11 mouse cellular contexts compared by ENCODE assay signal in genomic region chr1:136577890-136578663, GRCm38 (mm10). TPM values are rescaled to one million over a fixed set of nuclear protein-coding genes. Genes with fewer than 3 reads are reported as not detected.
DNase-seq lines count a peak whose midpoint lies in the region; ATAC-seq and TF ChIP-seq lines count a peak whose summit lies in the region.
"Had no signal": no experiment of that assay in that cellular context is flagged by ENCODE, and none has a peak within 500 bp of the region (broad histone marks: within the 10 kb centered on the region; RNA-seq: fewer than 3 reads in every experiment).

No protein-coding gene starts in this region.

- peaks cover 8% of the 10 kb centered on the region for H3K4me1 ChIP-seq in hindbrain, embryonic 12.5 days
- no peaks in the 10 kb centered on the region for H3K4me1 ChIP-seq in hindbrain, embryonic 16.5 days (ENCODE audit: control insufficient read depth, insufficient read depth, low read depth, low read length)
- H3K4me1 ChIP-seq in MEL (ENCODE audit: control insufficient read depth in 1 of 2, insufficient read depth in 2 of 2, low read length in 2 of 2), result peaks cover 9 to 26% of the 10 kb centered on the region in 2 experiments
- peaks cover 13% of the 10 kb centered on the region for H3K4me1 ChIP-seq in embryonic facial prominence, embryonic 13.5 days
- H3K4me1 ChIP-seq in liver, embryonic 15.5 days (replicated peaks), result no peaks in the 10 kb centered on the region; the same call in 1 of the 2 replicates
- H3K4me1 ChIP-seq: forebrain, embryonic 13.5 days had no signal

- peak; percentile 78 for DNase-seq in MEL (ENCODE audit: low read depth, low spot score)
- DNase-seq in layer of hippocampus, adult 9-11 months, result no peak
- no peak for DNase-seq in thymus, postnatal 0 days (ENCODE audit: low spot score)
- no peak for DNase-seq in layer of hippocampus, postnatal 10 days (ENCODE audit: low spot score in 2 of 2)
- DNase-seq: lung, postnatal 36 days had no signal

- no peaks in the 10 kb centered on the region for H3K9me3 ChIP-seq in hindbrain, embryonic 12.5 days (replicated peaks)
- H3K9me3 ChIP-seq in hindbrain, embryonic 16.5 days (ENCODE audit: control insufficient read depth, low read length), result no peaks in the 10 kb centered on the region
- H3K9me3 ChIP-seq in MEL (replicated peaks; ENCODE audit: insufficient read depth, low read length), result no peaks in the 10 kb centered on the region
- H3K9me3 ChIP-seq in embryonic facial prominence, embryonic 13.5 days, result no peaks in the 10 kb centered on the region
- H3K9me3 ChIP-seq in liver, embryonic 15.5 days (replicated peaks), result no peaks in the 10 kb centered on the region
- H3K9me3 ChIP-seq: forebrain, embryonic 13.5 days had no signal

- no peak overlapping the region for H3K9ac ChIP-seq in hindbrain, embryonic 12.5 days
- no peak overlapping the region for H3K9ac ChIP-seq in hindbrain, embryonic 16.5 days (ENCODE audit: low read depth, low read length)
- H3K9ac ChIP-seq in MEL (ENCODE audit: control insufficient read depth, low read depth, low read length, poor library complexity, severe bottlenecking), result peak overlapping the region; percentile 75
- H3K9ac ChIP-seq in embryonic facial prominence, embryonic 13.5 days, result no peak overlapping the region
- H3K9ac ChIP-seq in liver, embryonic 15.5 days, result no peak overlapping the region
- H3K9ac ChIP-seq: forebrain, embryonic 13.5 days had no signal

- no peak overlapping the region for H3K27ac ChIP-seq in hindbrain, embryonic 12.5 days
- H3K27ac ChIP-seq in hindbrain, embryonic 16.5 days (ENCODE audit: low read depth, low read length), result no peak overlapping the region
- peak overlapping the region; percentile 85 for H3K27ac ChIP-seq in MEL (ENCODE audit: control insufficient read depth, low read depth, low read length)
- H3K27ac ChIP-seq in embryonic facial prominence, embryonic 13.5 days, result no peak overlapping the region
- no peak overlapping the region for H3K27ac ChIP-seq in liver, embryonic 15.5 days (replicated peaks)
- H3K27ac ChIP-seq: forebrain, embryonic 13.5 days had no signal

- H3K36me3 ChIP-seq in hindbrain, embryonic 12.5 days, result no peaks in the 10 kb centered on the region
- no peaks in the 10 kb centered on the region for H3K36me3 ChIP-seq in hindbrain, embryonic 16.5 days (ENCODE audit: control insufficient read depth, insufficient read depth, low read length)
- peaks cover 0 to 20% of the 10 kb centered on the region in 2 experiments; a peak in 2 of 4 replicates for H3K36me3 ChIP-seq in MEL (ENCODE audit: control insufficient read depth in 1 of 2, insufficient read depth in 2 of 2, low read length in 2 of 2)
- H3K36me3 ChIP-seq in embryonic facial prominence, embryonic 13.5 days, result no peaks in the 10 kb centered on the region
- no peaks in the 10 kb centered on the region for H3K36me3 ChIP-seq in liver, embryonic 15.5 days (replicated peaks)

- H3K4me2 ChIP-seq in hindbrain, embryonic 12.5 days (replicated peaks), result no peak overlapping the region
- H3K4me2 ChIP-seq in hindbrain, embryonic 16.5 days (ENCODE audit: low read length), result no peak overlapping the region
- H3K4me2 ChIP-seq in embryonic facial prominence, embryonic 13.5 days, result peak overlapping the region; percentile 27
- peak overlapping the region; percentile 25; the same call in 1 of the 2 replicates for H3K4me2 ChIP-seq in liver, embryonic 15.5 days
- H3K4me2 ChIP-seq: forebrain, embryonic 13.5 days had no signal

- H3K27me3 ChIP-seq in hindbrain, embryonic 12.5 days, result no peaks in the 10 kb centered on the region
- H3K27me3 ChIP-seq in hindbrain, embryonic 16.5 days (replicated peaks; ENCODE audit: control insufficient read depth, insufficient read depth, low read length), result no peaks in the 10 kb centered on the region
- no peaks in the 10 kb centered on the region for H3K27me3 ChIP-seq in MEL (ENCODE audit: control insufficient read depth in 1 of 2, insufficient read depth in 2 of 2, low read length in 2 of 2)
- peaks cover 3% of the 10 kb centered on the region; the same call in 1 of the 2 replicates for H3K27me3 ChIP-seq in embryonic facial prominence, embryonic 13.5 days
- H3K27me3 ChIP-seq in liver, embryonic 15.5 days, result peaks cover 4% of the 10 kb centered on the region; the same call in 1 of the 2 replicates
- H3K27me3 ChIP-seq: Patski had no signal

- peak; percentile 78 for ATAC-seq in hindbrain, embryonic 12.5 days (ENCODE audit: low FRiP score)
- ATAC-seq in hindbrain, embryonic 16.5 days, result no peak
- ATAC-seq in embryonic facial prominence, embryonic 13.5 days (ENCODE audit: insufficient number of reproducible peaks, insufficient read depth, low FRiP score, low TSS enrichment, low read depth), result no peak
- no peak for ATAC-seq in liver, embryonic 15.5 days (ENCODE audit: insufficient read depth)
- ATAC-seq: forebrain, embryonic 13.5 days; Patski had no signal

- TF ChIP-seq RAD21 in MEL (IDR thresholded peaks at IDR 0.05; ENCODE audit: low read depth, low read length), result no peak

- 30% methylated on average over 16 of the region's 16 CpGs for WGBS in hindbrain, embryonic 12.5 days
- WGBS in hindbrain, embryonic 16.5 days, result 27% methylated on average over 16 of the region's 16 CpGs
- WGBS in embryonic facial prominence, embryonic 13.5 days, result 32% methylated on average over 16 of the region's 16 CpGs
- whole genome bisulfite sequencing in liver, embryonic 15.5 days (ENCODE audit: insufficient replicate concordance), result 18% methylated on average over 16 of the region's 16 CpGs

- H3K79me2 ChIP-seq in MEL (ENCODE audit: control insufficient read depth, insufficient read depth, low read length, poor library complexity), result no peaks in the 10 kb centered on the region

- peak; percentile 92 to 97 for TF ChIP-seq EP300 in MEL (IDR thresholded peaks at IDR 0.05; ENCODE audit: low read depth in 1 of 2, low read length in 2 of 2)

- peak in 1 of 2 experiments; percentile 43; a peak in 1 of 4 replicates for TF ChIP-seq POLR2A in MEL (IDR thresholded peaks at IDR 0.05; ENCODE audit: control insufficient read depth in 1 of 2, insufficient read depth in 1 of 2, low read depth in 1 of 2, low read length in 2 of 2, poor library complexity in 1 of 2)

- no peak overlapping the region for H3K4me3 ChIP-seq in hindbrain, embryonic 12.5 days
- H3K4me3 ChIP-seq in hindbrain, embryonic 16.5 days (ENCODE audit: low read length), result no peak overlapping the region
- H3K4me3 ChIP-seq in MEL (ENCODE audit: control insufficient read depth in 1 of 2, insufficient read depth in 1 of 2, low read depth in 2 of 2, low read length in 2 of 2), result peak overlapping the region; percentile 48 to 92
- H3K4me3 ChIP-seq in embryonic facial prominence, embryonic 13.5 days, result no peak overlapping the region
- H3K4me3 ChIP-seq in liver, embryonic 15.5 days (replicated peaks), result no peak overlapping the region
- H3K4me3 ChIP-seq: forebrain, embryonic 13.5 days had no signal

- no peak for TF ChIP-seq CTCF in MEL (IDR thresholded peaks at IDR 0.05 in 2 of 3, conservative IDR thresholded peaks at IDR 0.05 in 1 of 3; ENCODE audit: control insufficient read depth in 1 of 3, insufficient read depth in 1 of 3, low read depth in 2 of 3, low read length in 3 of 3, poor library complexity in 1 of 3, severe bottlenecking in 1 of 3)

TF ChIP-seq in MEL, 35 proteins besides CTCF, POLR2A, EP300 and RAD21 (continues in another document):
- TF ChIP-seq POLR2AphosphoS5 (IDR thresholded peaks at IDR 0.05; ENCODE audit: borderline replicate concordance, low read depth, low read length) (no peak), UBTF (IDR thresholded peaks at IDR 0.05; ENCODE audit: borderline replicate concordance, insufficient read depth, low read depth, low read length) (no peak), ZKSCAN1 (IDR thresholded peaks at IDR 0.05; ENCODE audit: low read depth, low read length) (no peak), CHD2 (IDR thresholded peaks at IDR 0.05; ENCODE audit: low read length) (no peak; the same call in 1 of the 2 replicates), TCF12 (IDR thresholded peaks at IDR 0.05; ENCODE audit: low read depth, low read length) (peak; percentile 95), SIN3A (IDR thresholded peaks at IDR 0.05; ENCODE audit: low read length) (peak; percentile 74; the same call in 1 of the 2 replicates), HCFC1 (IDR thresholded peaks at IDR 0.05; ENCODE audit: low read depth, low read length) (no peak), NELFE (IDR thresholded peaks at IDR 0.05; ENCODE audit: low read depth, low read length) (no peak), ELF1 (IDR thresholded peaks at IDR 0.05; ENCODE audit: low read depth, low read length) (0 out of 2 replicates have a peak, but pooled peaks have one; percentile 28), KAT2A (conservative IDR thresholded peaks at IDR 0.05; ENCODE audit: low read depth, low read length) (no peak), ZNF384 (IDR thresholded peaks at IDR 0.05; ENCODE audit: low read depth, low read length) (no peak), MAZ (IDR thresholded peaks at IDR 0.05; ENCODE audit: low read depth, low read length) (peak; percentile 75), BHLHE40 (IDR thresholded peaks at IDR 0.05; ENCODE audit: borderline replicate concordance, low read depth, low read length) (peak; percentile 71; the same call in 1 of the 2 replicates), POLR2AphosphoS2 (IDR thresholded peaks at IDR 0.05; ENCODE audit: low read length) (no peak), ZMIZ1 (IDR thresholded peaks at IDR 0.05; ENCODE audit: low read depth, low read length) (no peak), GATA1 (IDR thresholded peaks at IDR 0.05; ENCODE audit: low read depth, low read length) (peak; percentile 95), MAX (IDR thresholded peaks at IDR 0.05; ENCODE audit: low read length) (peak; percentile 64; the same call in 1 of the 2 replicates), ETS1 (IDR thresholded peaks at IDR 0.05; ENCODE audit: low read depth, low read length) (peak; percentile 82), GABPA (IDR thresholded peaks at IDR 0.05; ENCODE audit: low read depth, low read length) (no peak), USF2 (IDR thresholded peaks at IDR 0.05; ENCODE audit: borderline replicate concordance in 1 of 2, insufficient read depth in 1 of 2, low read depth in 1 of 2, low read length in 2 of 2) (no peak)

RNA-seq across cellular contexts. Expression of gene Zfp281, which starts 46.6 kb away (rescaled TPM):
- polyA plus RNA-seq in hindbrain, embryonic 12.5 days (2016; fragmentation: Nextera tagmentation; extraction: Ambion mirVana), result 33.6 and 37.0 TPM in 2 replicates
- polyA plus RNA-seq in hindbrain, embryonic 16.5 days (2015; fragmentation: Nextera tagmentation; extraction: Ambion mirVana), result 16.3 and 20.1 TPM in 2 replicates
- total RNA-seq in MEL (2012; rRNA removed), result 11.0 and 12.4 TPM in 2 replicates
- polyA plus RNA-seq in MEL (2012; ENCODE audit: insufficient read depth in 1 of 2, insufficient read length in 2 of 2, low read depth in 1 of 2, low replicate concordance in 2 of 2, missing spikeins in 1 of 2), result 10 to 100 TPM in 1 of 2 experiments, not detected in 1; 10.5 TPM
- polyA plus RNA-seq in embryonic facial prominence, embryonic 13.5 days (2015; fragmentation: Nextera tagmentation; extraction: Ambion mirVana), result 25.6 and 26.8 TPM in 2 replicates
- 6.0 and 6.6 TPM in 2 replicates for polyA plus RNA-seq in liver, embryonic 15.5 days (2015; fragmentation: Nextera tagmentation; extraction: Ambion mirVana)
- polyA plus RNA-seq in thymus, postnatal 0 days (2015; fragmentation: Nextera tagmentation; extraction: Ambion mirVana), result 18.0 and 19.5 TPM in 2 replicates
- 10 to 100 TPM; 26.5 to 28.9 TPM for total RNA-seq in layer of hippocampus, postnatal 10 days (2021)

Comparison
In these comparisons a context has a peak if more than half of its experiments do, and no peak if none do; other contexts are left out.
1. H3K4me2 ChIP-seq: peak in embryonic facial prominence, embryonic 13.5 days (single experiment) and liver, embryonic 15.5 days (single experiment); none in hindbrain, embryonic 12.5 days (single experiment) and hindbrain, embryonic 16.5 days (single experiment).
2. H3K4me3 ChIP-seq: peak in MEL (2 of 2); none in hindbrain, embryonic 12.5 days (single experiment), hindbrain, embryonic 16.5 days (single experiment), embryonic facial prominence, embryonic 13.5 days (single experiment) and liver, embryonic 15.5 days (single experiment).